Mouse (Mus musculus) skeletal muscle tissue, adult 2 months (tissue): ENCODE measurements around the gene Syce2.

Source experiments
- DNase-seq: peaks from one replicate; pipeline ENCODE4 v3.0.0-alpha.2; 2012; ENCODE audit warnings: low read depth, low spot score

The Syce2 gene

GRCm38 (mm10) chr8:84928456-84929306 lies 56.8 kb downstream of the Syce2 start:
- DNase-seq, result no peak

- no peak for DNase-seq
Measured at GRCm38 (mm10) chr8:84930582-84930981, 58.7 kb downstream of the Syce2 start.

- no peak for DNase-seq
Measured at GRCm38 (mm10) chr8:84933767-84934559, 62.1 kb downstream of the Syce2 start.

GRCm38 (mm10) chr8:84934860-84935259 lies 62.9 kb downstream of the Syce2 start:
- DNase-seq, result no peak

DNA sequence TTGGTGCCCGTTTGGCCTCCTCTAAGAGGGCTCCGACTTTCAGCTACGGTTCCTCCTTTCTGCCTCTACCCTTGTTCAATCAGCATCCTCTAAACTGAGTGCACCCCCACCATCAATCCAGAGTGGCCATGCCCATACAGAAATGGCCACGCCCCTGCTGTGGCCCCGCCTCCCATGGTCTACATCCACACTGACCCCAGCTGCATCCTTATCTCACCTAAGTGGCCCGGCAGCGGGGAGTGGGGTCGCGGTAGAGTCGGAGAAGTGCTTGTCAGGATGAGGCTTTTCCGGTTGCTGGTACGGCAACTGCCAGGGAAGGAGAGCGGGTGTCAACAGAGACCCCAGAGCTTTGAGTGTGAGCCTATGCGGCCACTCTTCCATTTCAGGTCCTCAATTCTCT lies 63.6 kb downstream of the Syce2 start:
- DNase-seq, result no peak

DNA sequence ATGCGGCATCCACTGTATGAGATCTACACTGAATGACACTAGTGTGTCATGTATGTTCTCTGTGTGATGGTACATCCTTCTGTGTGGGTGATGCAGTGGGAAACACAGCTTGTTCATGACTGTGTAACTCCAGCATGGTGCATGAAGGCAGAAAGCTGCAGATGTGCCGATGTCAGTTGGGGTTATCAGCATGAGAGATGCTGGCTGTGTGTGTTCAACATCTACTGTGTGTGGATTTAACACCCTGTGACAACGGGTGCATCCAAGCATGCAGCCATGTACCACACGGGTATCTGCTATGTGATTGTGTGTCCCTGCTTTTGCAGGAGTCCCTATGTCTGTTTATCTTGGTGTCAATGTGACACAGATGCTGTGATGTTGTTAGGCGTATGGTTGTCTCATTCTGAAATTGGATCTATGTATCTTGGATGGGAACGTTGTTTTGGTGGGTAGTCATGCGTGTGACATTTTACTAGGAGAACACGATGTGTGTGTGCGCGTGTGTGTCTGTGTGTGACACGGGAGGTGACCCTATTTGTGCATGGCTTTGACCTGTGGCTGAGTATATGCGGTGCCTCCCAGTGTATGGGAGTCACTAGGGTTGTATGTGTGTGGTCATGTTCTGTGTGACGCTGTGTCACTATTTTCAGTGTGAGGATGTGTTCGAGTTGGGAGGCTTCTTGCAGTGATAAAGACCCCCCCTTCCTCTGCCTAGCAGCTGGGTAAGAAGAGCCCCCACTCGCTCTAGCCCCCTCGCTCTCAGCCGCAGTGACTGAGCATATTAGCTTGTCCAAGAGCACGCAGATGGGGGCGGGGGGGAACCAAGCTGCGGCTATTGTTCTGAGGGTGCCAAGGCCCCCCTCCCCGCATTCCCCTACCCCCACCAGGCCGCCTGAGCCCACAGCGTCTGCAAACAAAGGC lies 64.4 kb downstream of the Syce2 start:
- DNase-seq, result no peak

GRCm38 (mm10) chr8:84936962-84937546 lies 65.1 kb downstream of the Syce2 start, which contains the start of gene Mast1:
TSS of gene Mast1 (minus strand) at chr8:84937359.
- no peak for DNase-seq
